18 mouse cellular contexts compared by ENCODE assay signal in genomic region chr6:64553645-64554044, GRCm38 (mm10).
"Had no signal": no experiment of that assay in that cellular context is flagged by ENCODE, and none has a peak within 500 bp of the region (broad histone marks: within the 10 kb centered on the region; RNA-seq: fewer than 3 reads in every experiment).

No protein-coding gene starts in this region.

- H3K36me3 ChIP-seq: lung, embryonic 15.5 days; midbrain, embryonic 13.5 days; midbrain, embryonic 15.5 days; neural tube, embryonic 12.5 days; stomach, embryonic 15.5 days had no signal

- DNase-seq: liver, postnatal 0 days; lung, adult 2 months; lung, postnatal 14 days; lung, postnatal 36 days; right cerebral cortex, postnatal 14 days; thymus, adult 2 months; thymus, postnatal 25 days; thymus, postnatal 4 days had no signal

- H3K27me3 ChIP-seq: lung, embryonic 15.5 days; megakaryocyte, embryonic 14.5 days; midbrain, embryonic 13.5 days; midbrain, embryonic 15.5 days; neural tube, embryonic 12.5 days; stomach, embryonic 15.5 days had no signal

- H3K9me3 ChIP-seq: lung, embryonic 15.5 days; megakaryocyte, embryonic 14.5 days; midbrain, embryonic 13.5 days; midbrain, embryonic 15.5 days; neural tube, embryonic 12.5 days; stomach, embryonic 15.5 days had no signal

- H3K4me3 ChIP-seq: lung, embryonic 15.5 days; megakaryocyte, embryonic 14.5 days; midbrain, embryonic 13.5 days; midbrain, embryonic 15.5 days; neural tube, embryonic 12.5 days; stomach, embryonic 15.5 days had no signal

- H3K4me2 ChIP-seq: lung, embryonic 15.5 days; midbrain, embryonic 11.5 days; midbrain, embryonic 13.5 days; midbrain, embryonic 15.5 days; neural tube, embryonic 12.5 days; stomach, embryonic 15.5 days had no signal

- H3K9ac ChIP-seq: liver, postnatal 0 days; lung, embryonic 15.5 days; midbrain, embryonic 13.5 days; midbrain, embryonic 15.5 days; neural tube, embryonic 12.5 days; stomach, embryonic 15.5 days had no signal

- H3K27ac ChIP-seq: lung, embryonic 15.5 days; macrophage; midbrain, embryonic 13.5 days; midbrain, embryonic 15.5 days; neural tube, embryonic 12.5 days; stomach, embryonic 15.5 days; stomach, postnatal 0 days had no signal

- H3K4me1 ChIP-seq: lung, embryonic 15.5 days; megakaryocyte, embryonic 14.5 days; midbrain, embryonic 13.5 days; midbrain, embryonic 15.5 days; neural tube, embryonic 12.5 days; stomach, embryonic 15.5 days had no signal

- ATAC-seq: liver, postnatal 0 days; lung, postnatal 0 days; midbrain, embryonic 13.5 days; midbrain, embryonic 15.5 days had no signal
